Mouse (Mus musculus) kidney, postnatal 4 days (tissue): Measurements from ENCODE around the gene Sdhaf4.

Source experiments
- DNase-seq, 2 experiments: peaks; one replicate each; pipeline ENCODE4 v3.0.0; 2021; ENCODE audit warnings: mixed read lengths in 2 of 2

The Sdhaf4 gene

GRCm38 (mm10) chr1:23953921-23954320, 51.5 kb downstream of the Sdhaf4 start:
- peak; percentile 19 to 46 for DNase-seq

- DNase-seq = no peak
Observed at GRCm38 (mm10) chr1:23948778-23949699, 56.4 kb downstream of the Sdhaf4 start.

- DNase-seq = no peak
Observed at GRCm38 (mm10) chr1:23948290-23948689, 57.2 kb downstream of the Sdhaf4 start.
